Mouse (Mus musculus): ENCODE results near the gene Gm20479.

DNA sequence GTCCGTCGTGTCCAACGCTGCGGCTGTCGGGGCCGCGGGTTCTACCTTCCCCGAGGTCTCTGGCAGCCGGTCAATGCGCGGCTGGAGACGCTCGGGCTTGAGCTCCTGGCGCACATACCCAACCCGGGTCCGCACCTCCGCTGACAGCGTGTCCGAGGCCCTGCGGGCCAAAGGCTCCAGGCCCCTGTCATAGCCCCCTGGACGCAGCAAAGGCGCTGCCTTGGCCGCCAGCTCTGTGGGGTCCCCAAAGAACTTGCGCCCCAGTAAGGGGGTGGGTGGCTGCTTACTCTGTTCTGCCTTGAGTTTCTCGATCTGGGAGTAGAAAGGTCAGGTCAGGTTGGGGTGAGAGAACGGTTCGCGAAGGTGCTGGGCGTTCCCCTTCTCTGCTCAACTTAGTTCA lies 7.2 kb upstream of the Gm20479 start:
- TF ChIP-seq CTCF (IDR thresholded peaks at IDR 0.05; ENCODE audit: extremely low read depth, insufficient read depth, low read length): no peak
- no peak for TF ChIP-seq POLR2A (IDR thresholded peaks at IDR 0.05; ENCODE audit: extremely low read depth, insufficient read depth, low read length)

All from cortical plate, adult 2 months (tissue).